Comparison of ENCODE assay signal across 8 mouse cellular contexts in genomic region chr9:114731871-114732682, GRCm38 (mm10). TPM values are rescaled to one million over a fixed set of nuclear protein-coding genes. Genes with fewer than 3 reads are reported as not detected.
A peak's percentile ranks its signal among the peaks of the same experiment; 100 is the strongest.
DNase-seq lines count a peak whose midpoint lies in the region; ATAC-seq and TF ChIP-seq lines count a peak whose summit lies in the region.

No protein-coding gene starts in this region.

- no peaks in the 10 kb centered on the region for H3K36me3 ChIP-seq in intestine, embryonic 14.5 days (ENCODE audit: control insufficient read depth, insufficient read depth, low read length)
- peaks cover 2% of the 10 kb centered on the region; the same call in 1 of the 2 replicates for H3K36me3 ChIP-seq in midbrain, embryonic 13.5 days

- H3K27ac ChIP-seq in left cerebral cortex, adult 2 months: peak overlapping the region; percentile 93
- peak overlapping the region; percentile 84; the same call in 1 of the 2 replicates for H3K27ac ChIP-seq in intestine, embryonic 14.5 days (ENCODE audit: low read depth)
- H3K27ac ChIP-seq in midbrain, embryonic 13.5 days: no peak overlapping the region

- H3K27me3 ChIP-seq in intestine, embryonic 14.5 days (replicated peaks; ENCODE audit: control insufficient read depth, insufficient read depth, low read length): no peaks in the 10 kb centered on the region
- no peaks in the 10 kb centered on the region for H3K27me3 ChIP-seq in midbrain, embryonic 13.5 days

- peaks cover 16% of the 10 kb centered on the region for H3K4me1 ChIP-seq in intestine, embryonic 14.5 days (replicated peaks; ENCODE audit: control insufficient read depth, insufficient read depth, low read length)
- H3K4me1 ChIP-seq in midbrain, embryonic 13.5 days (replicated peaks): peaks cover 22% of the 10 kb centered on the region

- TF ChIP-seq CTCF in left cerebral cortex, adult 2 months (IDR thresholded peaks at IDR 0.05): no peak

- H3K4me2 ChIP-seq in intestine, embryonic 14.5 days (ENCODE audit: low read length): peak overlapping the region; percentile 86
- H3K4me2 ChIP-seq in midbrain, embryonic 13.5 days (replicated peaks): peak overlapping the region; percentile 72

- H3K9me3 ChIP-seq in intestine, embryonic 14.5 days (ENCODE audit: control insufficient read depth, low read length): no peaks in the 10 kb centered on the region
- no peaks in the 10 kb centered on the region for H3K9me3 ChIP-seq in midbrain, embryonic 13.5 days

- H3K9ac ChIP-seq in intestine, embryonic 14.5 days (ENCODE audit: low read length): peak overlapping the region; percentile 82
- peak overlapping the region; percentile 92 for H3K9ac ChIP-seq in midbrain, embryonic 13.5 days (replicated peaks)

- peak overlapping the region; percentile 96 for H3K4me3 ChIP-seq in left cerebral cortex, adult 2 months
- H3K4me3 ChIP-seq in intestine, embryonic 14.5 days (ENCODE audit: low read depth, low read length): peak overlapping the region; percentile 81
- peak overlapping the region; percentile 85 for H3K4me3 ChIP-seq in midbrain, embryonic 13.5 days (replicated peaks)

- intact Hi-C loops in left cerebral cortex, adult 2 months (cut with DNase I): no loop called here

- 56% methylated on average over 12 of the region's 12 CpGs for WGBS in intestine, embryonic 14.5 days
- WGBS in midbrain, embryonic 13.5 days: 74% methylated on average over 12 of the region's 12 CpGs

- DNase-seq in left cerebral cortex, adult 2 months (ENCODE audit: extremely low spot score in 1 of 2, low spot score in 2 of 2): no peak
- DNase-seq in left cerebral cortex, adult 8-10 months (ENCODE audit: low spot score in 2 of 2): no peak
- DNase-seq in c-Kit-positive CD71-positive TER-119-negative erythroid progenitor cells, embryonic 14.5 days (ENCODE audit: low read depth): peak; percentile 57
- DNase-seq in intestine, embryonic 14.5 days (ENCODE audit: low spot score): no peak
- DNase-seq in layer of hippocampus, adult 9-10 months (ENCODE audit: low spot score): no peak
- no peak for DNase-seq in kidney, adult 18-20 months
- DNase-seq in urinary bladder, postnatal 25 days (ENCODE audit: low spot score): no peak

- no peak for ATAC-seq in intestine, embryonic 14.5 days (replicated peaks; ENCODE audit: low FRiP score, low TSS enrichment, low read depth)
- no peak for ATAC-seq in midbrain, embryonic 13.5 days

RNA-seq across cellular contexts. Expression of gene Cmtm6, which starts 1.2 kb away (rescaled TPM):
- 10 to 100 TPM; 19.8 to 22.4 TPM for total RNA-seq in left cerebral cortex, adult 2 months (2021)
- total RNA-seq in left cerebral cortex, adult 8-10 months (2022): 10 to 100 TPM; 20.0 to 25.7 (median 22.9) TPM
- polyA plus RNA-seq in intestine, embryonic 14.5 days (2014; fragmentation: Nextera tagmentation; extraction: Ambion mirVana): 61.4 and 61.5 TPM in 2 replicates
- 19.0 TPM in 2 replicates for polyA plus RNA-seq in midbrain, embryonic 13.5 days (2015; fragmentation: Nextera tagmentation; extraction: Ambion mirVana)

RNA-seq across cellular contexts. Expression of gene Dync1li1, which starts 43.5 kb away (rescaled TPM):
- total RNA-seq in left cerebral cortex, adult 2 months (2021): 10 to 100 TPM; 87.7 to 91.9 TPM
- 10 to 100 TPM; 84.6 to 87.5 (median 85.9) TPM for total RNA-seq in left cerebral cortex, adult 8-10 months (2022)
- 41.5 and 55.5 TPM in 2 replicates for polyA plus RNA-seq in intestine, embryonic 14.5 days (2014; fragmentation: Nextera tagmentation; extraction: Ambion mirVana)
- 149 and 150 TPM in 2 replicates for polyA plus RNA-seq in midbrain, embryonic 13.5 days (2015; fragmentation: Nextera tagmentation; extraction: Ambion mirVana)

RNA-seq across cellular contexts. Expression of gene Cmtm7, which starts 49.6 kb away (rescaled TPM):
- total RNA-seq in left cerebral cortex, adult 2 months (2021): 1 to 10 TPM; 3.7 to 4.8 TPM
- 1 to 10 TPM; 2.7 to 6.4 (median 4.9) TPM for total RNA-seq in left cerebral cortex, adult 8-10 months (2022)
- polyA plus RNA-seq in intestine, embryonic 14.5 days (2014; fragmentation: Nextera tagmentation; extraction: Ambion mirVana): 96.5 and 101 TPM in 2 replicates
- polyA plus RNA-seq in midbrain, embryonic 13.5 days (2015; fragmentation: Nextera tagmentation; extraction: Ambion mirVana): 19.5 and 21.1 TPM in 2 replicates
